Mouse (Mus musculus) CD4-positive, CD25-positive, alpha-beta regulatory T cell, adult 9 weeks (primary cell): ENCODE data around the gene Ski. TPM values are rescaled to one million over a fixed set of nuclear protein-coding genes. Genes with fewer than 3 reads are reported as not detected.

ENCODE experiments used
- polyA plus RNA-seq: library from polyadenylated mRNA; unstranded; fragments of 100-300 nt; shearing (Covaris generic); gene quantifications from one replicate; pipeline ENCODE4 v1.2.1, GENCODE M21; 2017

Ski gene
- 10.9 TPM for polyA plus RNA-seq

DNA sequence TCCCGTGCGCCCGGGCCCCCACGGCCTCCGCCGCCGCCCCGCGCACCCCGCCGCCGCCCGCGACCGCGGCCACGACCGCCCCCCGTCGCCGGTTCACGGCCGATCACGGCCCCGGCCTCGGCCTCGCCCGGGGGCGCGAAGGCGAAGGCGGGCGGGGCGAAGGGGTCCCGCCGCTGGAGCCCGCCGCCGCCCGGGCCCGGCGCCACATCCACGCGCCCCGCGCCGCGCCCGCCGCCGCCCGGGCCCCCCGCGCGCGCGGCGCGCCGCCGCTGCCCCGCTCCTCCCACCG is at the start of gene Ski:
Gene Ski (minus strand): TSS at position 41 of the 289 bp plus-strand sequence.

GRCm38 (mm10) chr4:155249648-155250351 is 27.4 kb upstream of the Ski start, which contains the start of gene Faap20:
Gene Faap20 (plus strand): TSS chr4:155249802.

Other genes with a start within 250 kb of the Ski start
- not detected for gene Plch2, start 165.8 kb downstream of the Ski start, polyA plus RNA-seq
- 15.5 TPM for gene Pex10, start 155.6 kb downstream of the Ski start, polyA plus RNA-seq
- 163 TPM for gene Rer1, start 136.2 kb downstream of the Ski start, polyA plus RNA-seq
- 2.4 TPM for gene Morn1, start 136.0 kb downstream of the Ski start, polyA plus RNA-seq
- 138 TPM for gene Faap20, start 27.2 kb upstream of the Ski start, polyA plus RNA-seq
- 34.2 TPM for gene Prkcz, start 138.8 kb upstream of the Ski start, polyA plus RNA-seq
- 2.0 TPM for gene Gabrd, start 175.5 kb upstream of the Ski start, polyA plus RNA-seq
- 5.1 TPM for gene Cfap74, start 186.6 kb upstream of the Ski start, polyA plus RNA-seq
- gene Tmem52, start 246.5 kb upstream of the Ski start, polyA plus RNA-seq = not detected